Mouse (Mus musculus): ENCODE data around the gene Lysmd2. TPM values are rescaled to one million over a fixed set of nuclear protein-coding genes. Genes with fewer than 3 reads are reported as not detected.

Lysmd2 gene
- polyA plus RNA-seq, 1 experiment: 13.7 TPM

DNA sequence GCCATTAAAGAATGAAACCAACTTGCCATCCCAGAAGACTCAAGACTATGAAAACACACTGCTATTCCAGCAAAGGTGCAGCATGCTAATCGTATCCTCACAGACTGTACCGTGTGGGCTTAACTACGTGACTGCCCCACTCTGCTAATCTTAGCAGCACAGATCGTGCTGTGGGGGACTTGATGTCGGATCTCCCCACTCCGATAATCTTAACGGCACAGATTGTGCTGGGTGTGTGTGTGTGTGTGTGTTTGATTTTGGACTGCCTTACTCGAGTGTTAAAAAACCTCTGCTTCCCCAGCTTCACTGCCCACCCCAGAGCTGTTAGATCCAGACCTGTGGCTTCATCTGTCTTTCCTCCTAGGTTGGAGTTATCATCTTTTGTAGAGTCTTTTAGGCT is 35.4 kb downstream of the Lysmd2 start:
- 82% methylated on average over 8 of the region's 8 CpGs for WGBS
- Histone ChIP-seq H3K36me3 (ENCODE audit: control insufficient read depth, insufficient read depth, low read length) (no peaks in the 10 kb centered on the region), H3K4me3 (ENCODE audit: low read depth, low read length) (no peak overlapping the region), H3K27me3 (ENCODE audit: control insufficient read depth, insufficient read depth, low read length) (no peaks in the 10 kb centered on the region), H3K27ac (ENCODE audit: insufficient read depth, low read depth, low read length) (no peak overlapping the region), H3K4me1 (ENCODE audit: control insufficient read depth, insufficient read depth, insufficient read length, low read length) (0 out of 2 replicates have a peak, but pooled peaks cover 2% of the 10 kb centered on the region)
- TF ChIP-seq CTCF (IDR thresholded peaks at IDR 0.05; ENCODE audit: extremely low read depth, insufficient read length, insufficient replicate concordance, low read depth, low read length) (no peak), POLR2A (IDR thresholded peaks at IDR 0.05; ENCODE audit: low read depth, low read length) (no peak)

DNA sequence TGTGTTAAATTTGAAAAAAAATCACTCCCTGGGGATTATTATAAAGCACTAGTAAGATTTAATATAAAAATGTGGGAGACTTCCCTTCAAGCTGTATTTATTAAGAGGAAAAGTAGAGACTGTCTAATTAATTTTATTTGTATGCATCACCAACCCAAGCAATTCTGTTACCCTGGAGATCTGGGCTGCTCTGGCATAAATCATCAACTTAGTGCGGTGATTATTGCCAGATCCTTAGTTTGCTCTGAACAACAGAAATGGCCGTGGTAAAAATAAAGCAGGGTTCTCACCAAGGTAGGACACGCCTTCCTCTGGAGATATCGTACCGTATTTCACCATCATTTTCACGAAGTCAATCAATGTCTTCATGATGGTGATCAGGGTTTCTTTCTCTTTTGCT is 39.8 kb downstream of the Lysmd2 start:
- no peak overlapping the region for H3K4me3 ChIP-seq (ENCODE audit: low read depth, low read length)
- no peak overlapping the region for H3K27ac ChIP-seq (ENCODE audit: insufficient read depth, low read depth, low read length)
- no peaks in the 10 kb centered on the region for H3K27me3 ChIP-seq (ENCODE audit: control insufficient read depth, insufficient read depth, low read length)
- no peaks in the 10 kb centered on the region for H3K36me3 ChIP-seq (ENCODE audit: control insufficient read depth, insufficient read depth, low read length)
- H3K4me1 ChIP-seq (ENCODE audit: control insufficient read depth, insufficient read depth, insufficient read length, low read length): 0 out of 2 replicates have a peak, but pooled peaks cover 2% of the 10 kb centered on the region
- TF ChIP-seq POLR2A (IDR thresholded peaks at IDR 0.05; ENCODE audit: low read depth, low read length): no peak
- no peak for TF ChIP-seq CTCF (IDR thresholded peaks at IDR 0.05; ENCODE audit: extremely low read depth, insufficient read length, insufficient replicate concordance, low read depth, low read length)
- WGBS: 62% methylated on average over 6 of the region's 6 CpGs

DNA sequence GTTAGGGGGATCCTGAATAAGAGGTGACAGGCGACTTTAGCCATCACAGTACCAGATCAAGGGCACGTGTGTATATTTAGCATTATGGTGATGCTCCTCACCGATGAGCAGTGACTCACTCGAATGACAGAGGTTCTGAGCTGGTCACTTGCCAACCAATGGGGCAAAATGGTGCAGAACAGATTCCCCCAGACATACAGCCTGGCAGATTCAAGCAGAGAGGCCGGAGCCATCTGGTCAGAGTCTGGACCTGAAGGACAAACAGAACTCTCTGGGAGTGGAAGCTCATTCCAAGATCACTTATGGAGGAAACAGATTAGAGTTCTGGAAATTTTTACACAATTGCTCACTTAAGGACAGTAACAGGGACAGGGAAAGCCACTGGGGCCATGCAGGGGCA is 41.1 kb downstream of the Lysmd2 start:
- WGBS: 56% methylated on average over 5 of the region's 5 CpGs
- H3K27me3 ChIP-seq (ENCODE audit: control insufficient read depth, insufficient read depth, low read length): no peaks in the 10 kb centered on the region
- H3K36me3 ChIP-seq (ENCODE audit: control insufficient read depth, insufficient read depth, low read length): no peaks in the 10 kb centered on the region
- H3K4me1 ChIP-seq (ENCODE audit: control insufficient read depth, insufficient read depth, insufficient read length, low read length): 0 out of 2 replicates have a peak, but pooled peaks cover 2% of the 10 kb centered on the region
- no peak overlapping the region for H3K27ac ChIP-seq (ENCODE audit: insufficient read depth, low read depth, low read length)
- no peak for TF ChIP-seq POLR2A (IDR thresholded peaks at IDR 0.05; ENCODE audit: low read depth, low read length)
- TF ChIP-seq CTCF (IDR thresholded peaks at IDR 0.05; ENCODE audit: extremely low read depth, insufficient read length, insufficient replicate concordance, low read depth, low read length): no peak
- H3K4me3 ChIP-seq (ENCODE audit: low read depth, low read length): no peak overlapping the region

DNA sequence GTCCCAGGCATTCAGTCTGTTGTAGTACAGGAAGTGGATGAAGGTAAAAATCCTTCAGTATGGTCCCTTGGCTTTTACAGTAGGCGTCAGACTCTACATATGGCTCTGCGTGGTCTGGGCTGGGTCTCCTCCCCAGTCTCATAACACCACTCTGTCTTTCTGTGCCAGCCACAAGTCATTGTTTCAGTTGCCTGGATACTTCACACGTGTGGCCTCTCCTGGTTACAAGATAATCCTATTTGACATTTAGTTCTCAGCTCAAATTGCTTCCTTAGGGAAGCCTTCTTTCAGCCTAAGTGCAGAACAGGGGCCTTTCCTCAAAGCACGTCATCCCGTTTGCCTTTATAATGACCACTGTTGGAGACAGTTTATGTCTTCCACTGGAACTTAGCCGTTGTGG is 47.2 kb downstream of the Lysmd2 start:
- Histone ChIP-seq H3K27me3 (ENCODE audit: control insufficient read depth, insufficient read depth, low read length) (no peaks in the 10 kb centered on the region), H3K36me3 (ENCODE audit: control insufficient read depth, insufficient read depth, low read length) (no peaks in the 10 kb centered on the region), H3K27ac (ENCODE audit: insufficient read depth, low read depth, low read length) (no peak overlapping the region), H3K4me3 (ENCODE audit: low read depth, low read length) (no peak overlapping the region), H3K4me1 (ENCODE audit: control insufficient read depth, insufficient read depth, insufficient read length, low read length) (no peaks in the 10 kb centered on the region)
- TF ChIP-seq CTCF (IDR thresholded peaks at IDR 0.05; ENCODE audit: extremely low read depth, insufficient read length, insufficient replicate concordance, low read depth, low read length) (no peak), POLR2A (IDR thresholded peaks at IDR 0.05; ENCODE audit: low read depth, low read length) (no peak)
- 72% methylated on average over 6 of the region's 6 CpGs for WGBS

DNA sequence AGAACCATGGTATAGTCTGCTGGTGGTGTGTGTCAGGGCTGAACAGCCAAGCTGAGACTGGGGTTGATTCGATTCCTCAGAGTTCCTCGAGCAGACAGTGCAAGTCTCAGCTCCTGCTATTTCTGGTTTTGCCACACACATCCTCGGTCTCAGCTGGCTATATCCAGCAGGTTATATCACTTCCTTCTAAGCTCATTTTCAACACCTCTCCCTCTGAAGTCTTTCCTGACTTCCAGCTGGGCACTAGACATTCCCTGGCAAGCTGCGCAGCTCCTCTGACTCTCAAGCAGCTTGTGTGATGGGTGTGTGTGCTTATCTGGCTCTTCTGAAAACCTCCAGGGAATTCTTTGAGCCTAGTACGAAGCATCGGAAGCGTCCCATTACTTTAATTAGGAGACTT is 50.7 kb downstream of the Lysmd2 start:
- WGBS: 66% methylated on average over 7 of the region's 7 CpGs
- Histone ChIP-seq H3K4me3 (ENCODE audit: low read depth, low read length) (no peak overlapping the region), H3K36me3 (ENCODE audit: control insufficient read depth, insufficient read depth, low read length) (no peaks in the 10 kb centered on the region), H3K27ac (ENCODE audit: insufficient read depth, low read depth, low read length) (no peak overlapping the region), H3K4me1 (ENCODE audit: control insufficient read depth, insufficient read depth, insufficient read length, low read length) (no peaks in the 10 kb centered on the region), H3K27me3 (ENCODE audit: control insufficient read depth, insufficient read depth, low read length) (no peaks in the 10 kb centered on the region)
- TF ChIP-seq CTCF (IDR thresholded peaks at IDR 0.05; ENCODE audit: extremely low read depth, insufficient read length, insufficient replicate concordance, low read depth, low read length) (no peak), POLR2A (IDR thresholded peaks at IDR 0.05; ENCODE audit: low read depth, low read length) (no peak)

DNA sequence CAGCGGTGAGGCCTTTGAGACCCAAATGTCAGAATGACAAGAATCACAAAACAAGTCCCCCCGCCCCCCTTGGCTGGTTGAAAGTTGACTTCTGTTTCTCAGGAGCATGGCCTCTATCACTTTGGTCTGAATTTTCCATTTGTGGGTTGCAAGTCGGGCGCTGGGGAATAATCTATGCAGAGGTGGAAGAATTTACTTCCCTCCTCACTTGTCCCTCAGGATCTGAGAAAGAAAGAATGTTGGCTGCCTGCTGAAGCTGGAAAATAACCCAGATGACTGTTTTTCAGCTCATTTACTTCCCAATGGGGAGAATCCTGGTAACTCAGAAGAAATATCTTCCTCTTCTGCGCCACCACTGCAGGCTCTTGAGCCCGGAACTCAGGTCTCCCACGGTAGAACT is 52.8 kb downstream of the Lysmd2 start:
- TF ChIP-seq CTCF (IDR thresholded peaks at IDR 0.05; ENCODE audit: extremely low read depth, insufficient read length, insufficient replicate concordance, low read depth, low read length) (no peak), POLR2A (IDR thresholded peaks at IDR 0.05; ENCODE audit: low read depth, low read length) (no peak)
- Histone ChIP-seq H3K27ac (ENCODE audit: insufficient read depth, low read depth, low read length) (no peak overlapping the region), H3K27me3 (ENCODE audit: control insufficient read depth, insufficient read depth, low read length) (no peaks in the 10 kb centered on the region), H3K36me3 (ENCODE audit: control insufficient read depth, insufficient read depth, low read length) (no peaks in the 10 kb centered on the region), H3K4me3 (ENCODE audit: low read depth, low read length) (no peak overlapping the region), H3K4me1 (ENCODE audit: control insufficient read depth, insufficient read depth, insufficient read length, low read length) (no peaks in the 10 kb centered on the region)
- WGBS: 84% methylated on average over 7 of the region's 7 CpGs

DNA sequence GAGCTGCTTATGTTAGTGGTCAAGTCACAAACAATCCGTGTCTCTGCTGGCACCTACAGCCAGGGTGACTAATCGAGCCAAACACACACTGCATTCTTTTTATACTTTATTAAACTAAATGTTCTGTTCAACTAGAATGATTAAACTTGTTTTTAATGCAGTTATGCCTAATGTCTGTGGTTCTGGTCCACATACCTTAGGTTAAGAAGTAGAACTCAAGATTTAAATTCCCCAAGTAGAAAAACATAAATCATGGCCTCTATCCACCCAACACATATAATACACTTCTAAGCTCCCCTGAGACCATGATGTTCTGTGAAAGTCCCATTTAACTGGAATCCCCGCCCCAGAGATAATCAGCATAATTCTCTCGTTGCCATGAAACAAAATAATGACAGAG is 54.1 kb downstream of the Lysmd2 start:
- Histone ChIP-seq H3K27me3 (ENCODE audit: control insufficient read depth, insufficient read depth, low read length) (no peaks in the 10 kb centered on the region), H3K4me3 (ENCODE audit: low read depth, low read length) (no peak overlapping the region), H3K36me3 (ENCODE audit: control insufficient read depth, insufficient read depth, low read length) (no peaks in the 10 kb centered on the region), H3K4me1 (ENCODE audit: control insufficient read depth, insufficient read depth, insufficient read length, low read length) (peaks cover 2% of the 10 kb centered on the region), H3K27ac (ENCODE audit: insufficient read depth, low read depth, low read length) (no peak overlapping the region)
- 59% methylated on average over 4 of the region's 4 CpGs for WGBS
- TF ChIP-seq POLR2A (IDR thresholded peaks at IDR 0.05; ENCODE audit: low read depth, low read length): no peak
- no peak for TF ChIP-seq CTCF (IDR thresholded peaks at IDR 0.05; ENCODE audit: extremely low read depth, insufficient read length, insufficient replicate concordance, low read depth, low read length)

DNA sequence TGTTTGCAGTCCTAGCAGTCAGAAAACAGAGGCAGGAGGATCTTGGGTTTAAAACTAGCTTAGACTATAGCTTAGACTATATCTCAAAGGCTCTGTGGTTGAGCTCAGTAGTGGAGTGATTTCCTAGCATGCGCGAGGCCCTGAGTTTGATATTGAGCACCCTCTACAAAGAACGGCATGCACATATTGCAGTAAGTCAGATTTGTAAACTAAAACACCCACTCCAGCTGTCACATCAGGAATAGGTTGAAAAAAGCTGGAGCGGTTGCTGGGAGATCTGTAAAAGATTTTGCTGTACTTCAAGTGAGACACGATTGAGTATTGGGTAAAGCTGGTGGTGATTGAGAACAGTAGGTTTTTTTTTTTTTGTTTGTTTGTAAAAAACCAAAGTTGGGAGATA is 55.1 kb downstream of the Lysmd2 start:
- Histone ChIP-seq H3K27me3 (ENCODE audit: control insufficient read depth, insufficient read depth, low read length) (no peaks in the 10 kb centered on the region), H3K4me3 (ENCODE audit: low read depth, low read length) (no peak overlapping the region), H3K4me1 (ENCODE audit: control insufficient read depth, insufficient read depth, insufficient read length, low read length) (peaks cover 2% of the 10 kb centered on the region), H3K36me3 (ENCODE audit: control insufficient read depth, insufficient read depth, low read length) (no peaks in the 10 kb centered on the region), H3K27ac (ENCODE audit: insufficient read depth, low read depth, low read length) (no peak overlapping the region)
- 87% methylated on average over 5 of the region's 5 CpGs for WGBS
- TF ChIP-seq CTCF (IDR thresholded peaks at IDR 0.05; ENCODE audit: extremely low read depth, insufficient read length, insufficient replicate concordance, low read depth, low read length): no peak
- TF ChIP-seq POLR2A (IDR thresholded peaks at IDR 0.05; ENCODE audit: low read depth, low read length): no peak
